Mouse (Mus musculus): ENCODE data around the gene Olfr165. TPM values are rescaled to one million over a fixed set of nuclear protein-coding genes. Genes with fewer than 3 reads are reported as not detected.
"Not testable (repeated sequence)": the region's sequence is repeated elsewhere in the genome, so short reads cannot be mapped to it uniquely, and the experiment has no call there.

The Olfr165 gene
- polyA plus RNA-seq (2014; fragmentation: Nextera tagmentation; extraction: Ambion mirVana) = not detected in 2 replicates

- H3K9ac ChIP-seq (ENCODE audit: low read length) = no peak within 1 kb of the TSS
- no peaks in the 10 kb centered on the region for H3K36me3 ChIP-seq (ENCODE audit: control insufficient read depth, insufficient read depth, low read length)
- no peaks in the 10 kb centered on the region for H3K9me3 ChIP-seq (ENCODE audit: control insufficient read depth, low read length)
- no peak within 1 kb of the TSS for H3K4me3 ChIP-seq (ENCODE audit: low read depth, low read length)
- H3K27ac ChIP-seq (ENCODE audit: low read depth, low read length) = no peak within 1 kb of the TSS
- 63% methylated on average over 1 of the region's 1 CpGs for WGBS
- H3K27me3 ChIP-seq (ENCODE audit: control insufficient read depth, insufficient read depth, low read length) = no peaks in the 10 kb centered on the region
- H3K4me1 ChIP-seq (replicated peaks; ENCODE audit: control insufficient read depth, insufficient read depth, low read length) = no peaks in the 10 kb centered on the region
- ATAC-seq (replicated peaks; ENCODE audit: low FRiP score) = no peak
- no peak within 1 kb of the TSS for H3K4me2 ChIP-seq (ENCODE audit: low read depth, low read length, severe bottlenecking)
- DNase-seq (ENCODE audit: low spot score) = no peak
Observed at GRCm38 (mm10) chr16:19423034-19423433, at the start of gene Olfr165. TSS of gene Olfr165 (minus strand) at chr16:19423134.

DNA sequence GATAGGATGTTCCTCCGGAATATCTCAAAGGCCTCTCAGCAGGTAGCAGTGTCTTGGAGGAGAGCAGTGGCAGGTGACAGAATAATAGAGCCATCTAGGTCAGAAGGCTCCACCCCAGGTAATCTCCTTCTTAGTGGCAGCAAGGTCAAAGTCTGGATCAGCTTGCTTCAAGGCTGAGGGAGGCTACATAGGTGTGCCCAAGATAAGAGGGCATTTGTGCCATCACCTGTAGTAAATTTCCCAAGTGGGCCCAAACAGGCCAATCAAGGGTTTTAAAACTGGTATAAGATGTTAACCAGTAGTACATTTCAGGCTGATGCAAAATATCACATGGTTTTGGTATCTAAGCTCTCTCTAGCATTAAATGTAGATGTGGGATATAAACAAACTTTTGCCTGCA, 41.4 kb upstream of the Olfr165 start:
- WGBS = 100% methylated on average over 1 of the region's 1 CpGs
- ATAC-seq (replicated peaks; ENCODE audit: low FRiP score) = no peak

DNA sequence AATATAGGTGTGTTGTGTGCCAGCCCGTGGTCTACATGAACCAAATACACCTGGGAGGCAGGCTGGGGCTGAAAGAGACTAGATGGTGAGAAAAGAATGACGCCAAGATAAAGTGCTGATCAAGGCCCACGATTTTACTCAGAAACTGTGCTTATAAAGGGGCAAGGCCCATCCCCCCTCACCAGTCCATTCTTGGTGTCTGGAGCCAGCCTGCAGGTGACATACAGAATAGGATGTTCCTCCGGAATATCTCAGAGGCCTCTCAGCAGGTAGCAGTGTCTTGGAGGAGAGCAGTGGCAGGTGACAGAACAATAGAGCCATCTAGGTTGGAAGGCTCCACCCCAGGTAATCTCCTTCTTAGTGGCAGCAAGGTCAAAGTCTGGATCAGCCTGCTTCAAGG, 35.8 kb upstream of the Olfr165 start:
- not testable (repeated sequence) for H3K9ac ChIP-seq (ENCODE audit: low read length); ATAC-seq (replicated peaks; ENCODE audit: low FRiP score); H3K4me1 ChIP-seq (replicated peaks; ENCODE audit: control insufficient read depth, insufficient read depth, low read length); H3K9me3 ChIP-seq (ENCODE audit: control insufficient read depth, low read length); DNase-seq (ENCODE audit: low spot score); H3K27me3 ChIP-seq (ENCODE audit: control insufficient read depth, insufficient read depth, low read length); H3K36me3 ChIP-seq (ENCODE audit: control insufficient read depth, insufficient read depth, low read length); H3K27ac ChIP-seq (ENCODE audit: low read depth, low read length); H3K4me3 ChIP-seq (ENCODE audit: low read depth, low read length); H3K4me2 ChIP-seq (ENCODE audit: low read depth, low read length, severe bottlenecking)
- WGBS = 81% methylated on average over 4 of the region's 4 CpGs

More for the DNA sequence above, 41.4 kb upstream of the Olfr165 start:
- no peak overlapping the region for H3K27ac ChIP-seq (ENCODE audit: low read depth, low read length)
- no peaks in the 10 kb centered on the region for H3K36me3 ChIP-seq (ENCODE audit: control insufficient read depth, insufficient read depth, low read length)
- H3K27me3 ChIP-seq (ENCODE audit: control insufficient read depth, insufficient read depth, low read length) = no peaks in the 10 kb centered on the region
- no peak overlapping the region for H3K9ac ChIP-seq (ENCODE audit: low read length)
- H3K9me3 ChIP-seq (ENCODE audit: control insufficient read depth, low read length) = no peaks in the 10 kb centered on the region
- H3K4me2 ChIP-seq (ENCODE audit: low read depth, low read length, severe bottlenecking) = no peak overlapping the region
- no peak for DNase-seq (ENCODE audit: low spot score)
- no peaks in the 10 kb centered on the region for H3K4me1 ChIP-seq (replicated peaks; ENCODE audit: control insufficient read depth, insufficient read depth, low read length)
- H3K4me3 ChIP-seq (ENCODE audit: low read depth, low read length) = no peak overlapping the region

GRCm38 (mm10) chr16:19387984-19388383, 35.0 kb downstream of the Olfr165 start:
- DNase-seq (ENCODE audit: low spot score) (no peak), ATAC-seq (replicated peaks; ENCODE audit: low FRiP score) (no peak)
- 58% methylated on average over 3 of the region's 3 CpGs for WGBS
- Histone ChIP-seq H3K4me1 (replicated peaks; ENCODE audit: control insufficient read depth, insufficient read depth, low read length) (no peaks in the 10 kb centered on the region), H3K27ac (ENCODE audit: low read depth, low read length) (no peak overlapping the region), H3K9me3 (ENCODE audit: control insufficient read depth, low read length) (no peaks in the 10 kb centered on the region; the same call in 1 of the 2 replicates), H3K9ac (ENCODE audit: low read length) (no peak overlapping the region), H3K36me3 (ENCODE audit: control insufficient read depth, insufficient read depth, low read length) (no peaks in the 10 kb centered on the region), H3K4me2 (ENCODE audit: low read depth, low read length, severe bottlenecking) (no peak overlapping the region), H3K4me3 (ENCODE audit: low read depth, low read length) (no peak overlapping the region), H3K27me3 (ENCODE audit: control insufficient read depth, insufficient read depth, low read length) (no peaks in the 10 kb centered on the region)

Other genes starting within 250 kb of the Olfr165 start
- not detected in 2 replicates for gene Olfr164, start 109.1 kb downstream of the Olfr165 start, polyA plus RNA-seq (2014; fragmentation: Nextera tagmentation; extraction: Ambion mirVana)
- not detected in 2 replicates for gene Olfr166, start 60.6 kb upstream of the Olfr165 start, polyA plus RNA-seq (2014; fragmentation: Nextera tagmentation; extraction: Ambion mirVana)
- not detected in 2 replicates for gene Olfr167, start 99.1 kb upstream of the Olfr165 start, polyA plus RNA-seq (2014; fragmentation: Nextera tagmentation; extraction: Ambion mirVana)
- gene Olfr168, start 112.4 kb upstream of the Olfr165 start, polyA plus RNA-seq (2014; fragmentation: Nextera tagmentation; extraction: Ambion mirVana) = not detected in 2 replicates
- not detected in 2 replicates for gene Olfr169, start 148.7 kb upstream of the Olfr165 start, polyA plus RNA-seq (2014; fragmentation: Nextera tagmentation; extraction: Ambion mirVana)
- not detected in 2 replicates for gene Olfr170, start 188.7 kb upstream of the Olfr165 start, polyA plus RNA-seq (2014; fragmentation: Nextera tagmentation; extraction: Ambion mirVana)
- not detected in 2 replicates for gene Olfr171, start 206.8 kb upstream of the Olfr165 start, polyA plus RNA-seq (2014; fragmentation: Nextera tagmentation; extraction: Ambion mirVana)

Data from forebrain, embryonic 11.5 days (tissue).